Mouse (Mus musculus) ovary, postnatal 10 days (tissue): ENCODE results near the gene Slc4a3.

Experiments
- DNase-seq: peaks from one replicate; pipeline ENCODE4 v3.0.0; 2022; ENCODE audit warnings: low spot score

The Slc4a3 gene

DNA sequence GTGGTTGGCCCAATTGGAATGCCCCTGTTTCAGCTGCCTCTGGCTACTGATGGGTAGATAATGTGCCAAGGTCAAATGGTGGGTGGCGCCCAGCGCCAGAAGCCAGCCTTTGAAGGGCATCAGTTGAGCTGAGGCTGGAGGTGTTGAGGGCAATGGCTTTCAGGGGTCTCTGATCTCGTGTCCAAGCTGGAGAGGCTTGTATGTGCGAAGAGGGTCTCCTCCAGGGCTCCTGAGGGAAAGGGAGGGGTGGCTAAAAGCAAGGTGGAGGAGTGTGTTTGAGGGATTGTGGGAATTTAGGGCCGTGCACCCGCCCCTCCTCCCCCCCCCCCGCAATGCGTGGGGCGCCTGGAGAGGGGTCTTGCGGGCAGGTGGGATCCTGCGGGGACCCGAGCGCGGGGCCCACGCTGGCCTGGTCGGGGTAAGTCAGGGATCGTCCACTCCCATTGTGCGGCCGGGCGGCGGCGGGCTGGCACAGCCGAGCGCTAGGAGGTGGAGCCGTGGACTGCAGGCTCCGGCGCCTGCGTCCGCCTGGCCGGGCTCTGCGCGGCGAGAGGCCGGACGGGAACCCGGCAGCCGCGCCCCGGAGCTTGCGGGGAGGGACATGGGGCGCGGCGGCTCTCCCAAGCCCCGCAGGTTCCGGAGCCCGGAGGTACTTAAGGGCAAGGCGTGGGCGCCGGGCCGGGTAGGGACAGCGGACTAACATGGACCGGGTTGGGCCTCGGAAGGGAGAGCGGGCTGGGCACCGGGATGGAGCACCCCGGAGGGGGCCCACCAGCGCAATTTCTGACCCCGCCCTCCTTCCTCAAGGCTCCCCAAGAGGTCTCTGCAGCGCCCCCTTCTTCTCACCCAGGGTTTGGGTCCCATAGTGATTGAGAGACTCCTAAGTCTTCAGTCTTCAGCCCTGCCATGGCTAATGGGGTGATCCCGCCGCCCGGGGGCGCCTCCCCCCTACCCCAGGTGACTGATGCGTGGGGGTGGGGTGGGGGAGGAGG is at the start of gene Slc4a3:
Slc4a3 (plus strand) TSS at position 302 of the 992 bp plus-strand sequence.
- peak; percentile 49 for DNase-seq

DNA sequence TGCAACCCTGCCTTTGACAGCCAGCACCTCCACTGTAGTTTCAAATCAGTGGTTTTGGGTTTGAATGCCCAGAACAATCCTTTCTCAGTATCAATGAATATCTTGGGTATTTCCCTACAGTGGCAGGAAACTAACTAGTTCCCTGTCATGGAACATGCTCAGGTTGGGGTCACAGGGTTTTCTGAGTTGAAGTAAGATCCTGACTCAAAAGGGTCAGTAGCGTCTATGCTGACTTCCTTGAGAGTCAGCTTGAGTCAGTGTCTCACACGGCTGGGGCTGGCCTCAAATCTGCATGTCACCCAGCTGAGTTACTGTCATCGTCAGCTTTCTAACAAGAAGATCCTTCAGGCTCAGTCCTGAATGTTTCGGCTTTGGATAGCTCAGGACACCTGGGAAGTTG is 47.2 kb upstream of the Slc4a3 start:
- DNase-seq, result no peak

DNA sequence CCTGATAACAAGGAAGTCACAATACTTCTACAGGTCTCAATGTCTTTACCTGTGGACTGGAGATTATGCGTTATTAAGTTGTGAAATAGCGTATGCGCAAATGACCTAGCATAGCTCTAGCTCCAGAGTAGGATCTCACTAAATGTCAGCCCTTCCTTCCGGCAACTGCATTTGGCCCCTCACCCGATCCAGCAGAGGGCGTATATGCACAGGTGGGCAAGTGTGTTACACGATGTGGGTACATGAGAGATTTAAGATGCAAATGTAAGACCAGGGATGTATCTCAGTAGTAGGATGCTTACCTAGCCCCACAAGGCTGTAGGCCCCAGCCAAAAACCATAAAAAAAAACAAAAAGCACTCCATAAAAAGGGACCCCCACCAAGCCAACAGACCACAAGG is 46.6 kb upstream of the Slc4a3 start:
- DNase-seq, result no peak

- no peak for DNase-seq
These were observed 44.2 kb upstream of the Slc4a3 start for GRCm38 (mm10) chr1:75501905-75502304.

DNA sequence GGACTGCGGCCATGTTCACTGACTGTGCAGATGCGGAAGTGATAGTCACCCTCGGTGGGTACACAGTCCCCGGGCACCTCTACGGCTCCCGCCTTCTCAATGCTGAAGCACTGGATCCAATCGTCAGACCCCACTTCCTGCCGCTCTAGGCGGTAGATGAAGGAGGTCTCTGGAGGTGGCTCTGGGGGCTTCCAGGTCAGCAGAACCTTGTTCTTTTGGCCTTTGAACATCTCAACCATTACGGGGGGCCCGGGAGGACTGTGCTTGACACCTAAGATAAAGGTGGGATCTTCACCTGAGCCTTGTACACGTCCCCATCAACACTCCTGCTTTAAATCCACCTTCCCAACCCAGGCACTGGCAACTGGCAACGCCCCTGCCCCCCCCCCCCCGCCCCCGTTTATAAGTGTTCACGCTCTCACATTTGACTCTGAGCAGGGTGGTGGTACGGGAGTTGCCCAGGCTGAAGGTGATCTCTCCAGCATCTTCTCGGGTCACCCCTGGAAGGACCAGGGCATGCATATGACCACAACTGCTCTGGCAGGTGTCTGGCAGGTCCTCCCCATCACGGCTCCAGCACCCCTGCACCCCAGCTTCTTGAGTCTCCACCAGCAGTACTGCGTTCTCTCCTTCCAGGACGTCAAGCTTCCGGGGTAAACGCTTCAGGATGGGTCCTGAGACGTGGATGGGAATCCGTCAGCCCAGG is 43.0 kb upstream of the Slc4a3 start:
- DNase-seq, result no peak

DNA sequence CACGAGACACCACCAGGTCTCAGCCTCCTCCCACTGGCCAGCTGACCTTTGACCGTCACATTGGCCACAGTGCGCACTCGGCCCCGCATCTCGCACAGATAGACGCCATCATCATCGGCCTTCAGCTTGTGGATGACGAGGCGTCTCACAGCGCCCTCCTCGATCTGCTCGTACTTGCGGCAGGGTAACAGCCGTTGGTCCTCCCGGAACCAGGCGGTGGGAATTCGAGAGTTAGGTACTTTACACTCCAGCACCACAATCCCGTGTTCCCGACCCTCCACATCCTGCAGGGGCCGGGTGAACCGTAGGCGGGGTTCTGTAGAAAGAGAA is 42.5 kb upstream of the Slc4a3 start:
- no peak for DNase-seq

DNA sequence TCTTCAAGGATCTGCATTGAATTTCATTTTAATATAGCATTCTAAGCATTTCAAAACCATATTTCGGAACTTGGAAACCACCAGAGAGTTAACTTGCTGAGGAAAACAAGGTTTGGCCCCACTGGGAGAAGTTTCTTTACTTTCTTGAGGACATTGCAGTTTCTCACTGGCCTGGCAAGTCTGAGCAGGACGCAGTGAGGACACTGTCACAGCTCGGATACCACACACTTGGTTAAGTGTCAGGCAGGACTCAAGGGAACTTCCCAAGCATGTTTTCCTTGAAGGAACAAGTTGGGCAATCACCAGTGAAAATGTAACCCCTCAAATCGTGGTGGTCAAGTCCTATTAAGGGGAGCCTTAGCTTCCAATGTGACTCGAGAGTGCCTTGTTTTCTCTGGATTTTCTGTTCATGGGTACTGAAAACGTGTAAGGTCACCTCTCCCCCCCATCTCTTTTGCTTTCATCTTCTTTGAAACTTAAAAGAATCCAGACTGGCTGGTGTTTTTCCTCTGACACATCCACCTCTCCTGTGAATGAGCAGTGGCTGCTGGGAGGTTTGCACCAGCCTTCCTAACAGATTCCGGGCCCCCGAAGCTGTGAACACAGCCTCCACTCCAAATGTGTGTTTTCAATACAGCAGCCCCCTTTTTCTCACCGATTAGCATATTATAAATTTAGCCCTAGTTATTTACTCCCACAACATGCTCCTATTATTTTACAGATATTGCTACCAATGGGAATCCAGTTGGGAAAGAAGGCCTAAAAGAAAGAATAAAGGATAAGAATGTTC is 41.6 kb upstream of the Slc4a3 start:
- DNase-seq, result no peak

DNA sequence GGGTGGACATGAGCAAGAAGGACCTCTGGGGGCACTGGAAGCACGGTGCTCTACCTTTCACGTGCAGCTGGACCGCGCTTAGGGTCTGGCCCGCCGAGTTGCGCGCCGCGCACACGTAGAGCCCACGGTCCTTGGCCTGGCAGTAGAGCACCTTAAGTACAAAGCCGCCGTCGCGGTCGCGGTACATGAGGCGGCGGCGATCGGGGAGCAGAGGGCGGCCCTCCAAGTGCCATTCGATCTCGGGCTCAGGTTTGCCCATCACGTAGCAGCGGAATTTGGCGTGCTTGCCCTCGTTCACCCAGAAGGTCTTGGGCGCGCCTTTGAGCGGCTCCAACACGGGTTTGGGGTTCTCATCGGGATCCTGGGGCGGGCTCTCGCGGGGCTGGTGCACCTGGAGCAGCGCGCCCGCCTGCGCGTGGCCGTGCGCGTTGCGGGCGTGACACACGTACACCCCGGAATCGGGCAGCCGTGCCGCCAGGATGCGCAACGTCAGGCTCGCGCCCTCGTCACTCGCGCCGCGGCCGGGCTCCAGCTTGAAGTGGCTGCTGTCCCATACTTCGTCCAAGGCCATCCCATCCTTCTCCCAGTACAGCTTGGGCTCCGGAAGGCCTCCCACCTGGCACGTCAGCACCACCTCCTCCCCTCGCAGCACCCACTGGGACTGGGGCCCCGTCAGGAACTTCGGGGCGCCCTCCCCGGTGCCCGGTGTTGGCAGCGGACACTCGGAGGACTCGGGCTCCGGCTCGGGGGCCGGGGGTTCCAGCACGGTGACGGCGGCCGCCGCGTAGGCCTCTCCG is 40.7 kb upstream of the Slc4a3 start:
- DNase-seq, result peak; percentile 45

GRCm38 (mm10) chr1:75505956-75506831 is 39.9 kb upstream of the Slc4a3 start, which contains the start of gene Obsl1:
Gene Obsl1, minus strand, starts transcription at chr1:75506452.
- DNase-seq, result peak; percentile 80

GRCm38 (mm10) chr1:75507006-75507405 is 39.1 kb upstream of the Slc4a3 start, which contains the start of gene Inha:
Gene Inha, plus strand, starts transcription at chr1:75507077.
- no peak for DNase-seq

GRCm38 (mm10) chr1:75509586-75509985 is 36.5 kb upstream of the Slc4a3 start:
- DNase-seq, result no peak

- DNase-seq, result no peak
These were observed 35.9 kb upstream of the Slc4a3 start for GRCm38 (mm10) chr1:75510154-75510553.

DNA sequence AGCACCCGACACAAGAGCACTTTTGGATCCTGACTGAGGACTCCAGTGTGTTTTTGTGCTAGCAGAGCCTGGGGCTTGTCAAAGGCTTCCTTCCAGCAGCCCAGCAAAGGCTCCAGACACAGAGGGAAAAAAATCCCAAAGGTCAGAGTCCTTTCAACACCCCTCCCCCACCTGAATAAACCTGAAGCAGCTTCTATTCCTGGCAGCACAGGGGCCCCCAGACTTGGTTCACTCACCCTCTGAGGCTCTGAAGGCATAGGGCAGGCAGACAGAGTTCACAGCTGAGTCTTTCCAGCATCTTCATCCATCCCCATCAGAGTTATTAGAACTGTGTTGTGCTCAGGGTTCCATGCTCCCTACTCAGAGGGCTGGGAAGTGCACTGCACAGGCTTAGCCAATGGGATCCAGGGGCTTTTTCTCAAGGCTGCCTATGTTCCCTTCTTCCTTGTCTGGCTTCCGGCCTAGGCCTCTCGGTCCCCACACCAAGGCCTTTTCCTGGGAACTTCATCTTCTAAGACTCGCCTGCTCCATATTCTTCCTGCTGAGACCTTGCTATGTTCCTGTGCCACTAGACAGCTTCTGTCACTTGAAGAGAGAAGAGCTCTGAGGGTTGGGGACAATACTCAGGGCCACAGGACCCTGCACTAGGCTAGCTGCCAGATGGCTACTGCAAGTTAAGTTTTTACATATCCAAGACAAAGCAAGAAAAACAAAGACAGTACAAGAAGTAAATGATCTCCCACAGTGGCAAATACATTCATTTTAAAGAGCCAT is 34.4 kb upstream of the Slc4a3 start:
- DNase-seq, result no peak

DNA sequence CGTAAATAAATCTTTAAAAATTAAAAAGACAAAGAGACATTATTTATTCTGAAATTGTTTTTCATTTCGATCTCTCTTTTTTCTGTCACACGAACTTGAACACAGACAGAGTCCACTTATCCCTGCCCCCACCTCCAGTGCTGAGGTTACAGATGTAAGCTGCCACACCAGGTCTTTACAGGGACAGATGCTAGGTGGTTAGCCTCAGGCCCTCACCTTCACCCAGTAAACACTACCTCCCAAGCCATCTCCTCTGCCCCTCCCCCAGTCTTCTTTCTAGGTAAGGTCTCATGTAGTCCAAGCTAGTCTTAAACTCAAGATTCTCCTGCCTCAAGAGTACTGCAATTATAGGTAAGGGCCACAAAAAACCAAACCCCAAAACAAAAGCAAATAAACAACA is 33.5 kb upstream of the Slc4a3 start:
- DNase-seq, result no peak

DNA sequence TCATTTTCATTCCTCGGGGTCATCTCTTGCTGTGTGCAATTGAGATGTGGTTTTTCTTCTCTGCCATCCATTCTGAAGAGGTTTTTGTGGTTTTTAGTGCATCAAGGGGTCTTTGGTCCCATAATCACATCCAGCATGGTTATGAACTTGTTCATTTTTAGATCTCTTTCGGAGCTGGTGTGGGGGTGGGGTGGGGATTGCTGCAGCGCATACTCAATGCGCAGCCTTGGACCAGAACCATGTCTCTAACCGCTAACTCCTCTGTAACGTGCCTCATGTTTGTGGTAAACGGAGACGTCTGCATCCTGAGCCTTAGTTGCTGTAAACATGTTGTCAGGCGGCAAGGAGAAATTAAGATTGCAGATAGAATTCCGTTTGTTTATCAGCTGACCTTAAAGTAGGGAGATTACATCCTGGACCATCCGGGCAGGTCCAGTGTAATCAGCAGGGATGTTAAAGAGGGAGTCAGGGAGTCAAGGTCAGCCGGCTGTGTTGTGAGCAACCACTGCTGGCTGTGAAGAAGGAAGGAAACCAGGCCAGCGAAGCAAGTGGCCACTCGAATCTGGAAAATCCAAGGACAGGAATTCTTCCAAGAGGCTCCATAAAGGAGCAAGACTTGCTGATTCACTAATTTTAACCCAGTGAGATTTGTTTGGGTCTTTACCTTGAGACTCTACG is 29.2 kb upstream of the Slc4a3 start:
- DNase-seq, result no peak

DNA sequence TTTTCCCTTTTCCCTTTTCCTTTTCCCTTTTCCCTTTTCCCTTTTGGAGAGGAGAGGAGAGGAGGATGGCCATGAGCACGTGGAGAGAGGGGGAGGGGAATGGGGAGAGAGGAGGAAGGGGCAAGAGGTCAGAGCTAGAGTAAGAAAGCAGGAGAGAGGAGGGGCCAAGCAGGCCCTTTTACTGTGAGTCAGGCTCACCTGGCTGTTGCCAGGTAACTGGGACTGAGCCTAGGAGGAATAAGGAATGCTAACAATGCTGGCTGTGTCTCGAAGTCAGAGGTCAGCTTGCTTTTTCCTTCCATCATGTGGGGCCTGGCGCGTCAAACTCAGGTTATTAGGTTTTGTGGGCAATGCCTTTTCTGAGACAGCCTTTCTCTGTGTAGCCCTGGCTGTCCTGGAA is 28.1 kb upstream of the Slc4a3 start:
- no peak for DNase-seq

- DNase-seq, result no peak
These were observed 27.6 kb upstream of the Slc4a3 start for GRCm38 (mm10) chr1:75518427-75518826.

- DNase-seq, result no peak
These were observed 26.5 kb upstream of the Slc4a3 start for GRCm38 (mm10) chr1:75519576-75519975.
